Mouse (Mus musculus) forebrain, postnatal 0 days (tissue): ENCODE data around the gene Ablim2. TPM values are rescaled to one million over a fixed set of nuclear protein-coding genes. Genes with fewer than 3 reads are reported as not detected.

Experiments
- ATAC-seq: fragments of 200-750 bp; cut with Nextera tagmentation; 2 replicates; pipeline ENCODE4 v1.8.0; 2017; ENCODE audit warnings: mild to moderate bottlenecking, moderate library complexity
- DNase-seq: peaks from one replicate; pipeline ENCODE4 v3.0.0-alpha.2; 2015
- H3K27ac ChIP-seq: fragments of 300-500 bp; sonication (generic); 2 replicates; pipeline ENCODE4 v1.5.1; 2014; ENCODE audit warnings: low read depth, mild to moderate bottlenecking, antibody characterized with exemption, low read length, moderate library complexity, mixed read lengths
- H3K27me3 ChIP-seq: fragments of 300-500 bp; sonication (generic); 2 replicates; pipeline ENCODE4 v1.6.1; 2014; ENCODE audit warnings: mild to moderate bottlenecking, low read length, mixed read lengths; ENCODE audit not compliant: insufficient read depth
- H3K36me3 ChIP-seq: fragments of 300-500 bp; sonication (generic); 2 replicates; pipeline ENCODE4 v1.6.1; 2014; ENCODE audit warnings: mild to moderate bottlenecking, moderate library complexity; ENCODE audit not compliant: insufficient read depth
- H3K4me1 ChIP-seq: fragments of 300-500 bp; sonication (generic); 2 replicates; pipeline ENCODE4 v1.6.1; 2014; ENCODE audit warnings: antibody characterized with exemption; ENCODE audit not compliant: insufficient read depth
- H3K4me2 ChIP-seq: fragments of 300-500 bp; sonication (generic); 2 replicates; pipeline ENCODE4 v1.6.1; 2014; ENCODE audit warnings: low read depth, mild to moderate bottlenecking, moderate library complexity
- H3K4me3 ChIP-seq: fragments of 300-500 bp; sonication (generic); 2 replicates; pipeline ENCODE4 v1.5.1; 2014; ENCODE audit warnings: low read depth, low read length, mixed read lengths
- H3K9ac ChIP-seq: fragments of 300-500 bp; sonication (generic); 2 replicates; pipeline ENCODE4 v1.6.1; 2014; ENCODE audit warnings: mild to moderate bottlenecking
- H3K9me3 ChIP-seq: fragments of 300-500 bp; sonication (generic); 2 replicates; pipeline ENCODE4 v1.6.1; 2016; ENCODE audit warnings: low read length
- CTCF ChIP-seq: sonication (generic); IDR thresholded peaks from 2 replicates; pipeline ENCODE4 v1.5.1; 2016; ENCODE audit warnings: antibody characterized with exemption, control low read depth, low read depth
- WGBS: fragments of 180-500 bp; shearing (Covaris S2); extraction: QIAGEN DNeasy Blood & Tissue Kit; methylation state at CpG from one replicate; pipeline ENCODE4 v1.1.7; 2014; 5-methylcytosine and 5-hydroxymethylcytosine counted together
- polyA plus RNA-seq: library from polyadenylated mRNA; unstranded; fragments of >200 nt; fragmentation: Nextera tagmentation; extraction: Ambion mirVana; gene quantifications from 2 replicates; pipeline ENCODE4 v1.2.1, GENCODE M21; 2015
- total RNA-seq: library from RNA; depleted of rRNA; stranded (reverse); fragments of >200 nt; gene quantifications from 2 replicates; pipeline ENCODE4 v1.2.3, GENCODE M21; 2014

The Ablim2 gene
- total and polyA plus RNA-seq, 2 experiments from 2014 or later: 18.2 to 20.6 TPM

- 73% methylated on average over 7 of the region's 7 CpGs for WGBS
- Histone ChIP-seq H3K27ac (no peak overlapping the region), H3K4me3 (no peak overlapping the region), H3K4me1 (no peaks in the 10 kb centered on the region), H3K36me3 (no peaks in the 10 kb centered on the region), H3K27me3 (no peaks in the 10 kb centered on the region), H3K9me3 (no peaks in the 10 kb centered on the region), H3K4me2 (no peak overlapping the region), H3K9ac (no peak overlapping the region)
- DNase-seq (no peak), ATAC-seq (no peak)
- no peak for TF ChIP-seq CTCF
Observed at GRCm38 (mm10) chr5:35785853-35786252, 28.2 kb downstream of the Ablim2 start.

GRCm38 (mm10) chr5:35787847-35788246 is 30.2 kb downstream of the Ablim2 start:
- Histone ChIP-seq H3K4me2 (no peak overlapping the region), H3K9me3 (no peaks in the 10 kb centered on the region), H3K9ac (no peak overlapping the region), H3K27me3 (no peaks in the 10 kb centered on the region), H3K4me3 (no peak overlapping the region), H3K27ac (no peak overlapping the region), H3K4me1 (no peaks in the 10 kb centered on the region), H3K36me3 (no peaks in the 10 kb centered on the region)
- 82% methylated on average over 12 of the region's 12 CpGs for WGBS
- DNase-seq (peak; percentile 16), ATAC-seq (peak; percentile 63)
- no peak for TF ChIP-seq CTCF

GRCm38 (mm10) chr5:35788719-35789118 is 31.0 kb downstream of the Ablim2 start:
- H3K27ac ChIP-seq: no peak overlapping the region
- H3K4me3 ChIP-seq: no peak overlapping the region
- 82% methylated on average over 6 of the region's 6 CpGs for WGBS
- no peak overlapping the region for H3K4me2 ChIP-seq
- DNase-seq: no peak
- H3K9me3 ChIP-seq: no peaks in the 10 kb centered on the region
- TF ChIP-seq CTCF: no peak
- H3K27me3 ChIP-seq: no peaks in the 10 kb centered on the region
- H3K4me1 ChIP-seq: no peaks in the 10 kb centered on the region
- no peaks in the 10 kb centered on the region for H3K36me3 ChIP-seq
- ATAC-seq: no peak
- no peak overlapping the region for H3K9ac ChIP-seq

DNA sequence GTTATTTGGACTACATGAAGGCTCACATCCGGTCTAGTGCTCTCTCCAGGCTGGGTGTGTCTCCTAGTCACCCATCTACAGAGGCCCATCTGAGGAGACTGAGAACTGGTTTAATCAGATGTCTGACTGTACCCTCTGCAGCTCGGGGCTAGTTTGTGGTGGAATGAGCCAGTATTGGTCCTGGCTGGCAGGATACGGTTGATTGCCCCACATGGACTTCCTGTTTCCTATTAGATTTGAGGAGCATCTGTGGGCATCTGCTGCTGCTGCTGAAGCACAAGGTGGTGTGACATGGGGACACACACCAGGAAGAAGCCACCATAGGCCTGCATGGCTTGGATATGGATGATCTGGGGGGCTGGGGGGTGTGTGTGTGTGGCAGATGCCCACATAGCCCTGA is 32.0 kb downstream of the Ablim2 start:
- Histone ChIP-seq H3K36me3 (no peaks in the 10 kb centered on the region), H3K27ac (no peak overlapping the region), H3K27me3 (no peaks in the 10 kb centered on the region), H3K4me2 (no peak overlapping the region), H3K9me3 (no peaks in the 10 kb centered on the region), H3K9ac (no peak overlapping the region), H3K4me3 (no peak overlapping the region), H3K4me1 (no peaks in the 10 kb centered on the region)
- WGBS: 84% methylated on average over 3 of the region's 3 CpGs
- no peak for TF ChIP-seq CTCF
- ATAC-seq: no peak
- no peak for DNase-seq

DNA sequence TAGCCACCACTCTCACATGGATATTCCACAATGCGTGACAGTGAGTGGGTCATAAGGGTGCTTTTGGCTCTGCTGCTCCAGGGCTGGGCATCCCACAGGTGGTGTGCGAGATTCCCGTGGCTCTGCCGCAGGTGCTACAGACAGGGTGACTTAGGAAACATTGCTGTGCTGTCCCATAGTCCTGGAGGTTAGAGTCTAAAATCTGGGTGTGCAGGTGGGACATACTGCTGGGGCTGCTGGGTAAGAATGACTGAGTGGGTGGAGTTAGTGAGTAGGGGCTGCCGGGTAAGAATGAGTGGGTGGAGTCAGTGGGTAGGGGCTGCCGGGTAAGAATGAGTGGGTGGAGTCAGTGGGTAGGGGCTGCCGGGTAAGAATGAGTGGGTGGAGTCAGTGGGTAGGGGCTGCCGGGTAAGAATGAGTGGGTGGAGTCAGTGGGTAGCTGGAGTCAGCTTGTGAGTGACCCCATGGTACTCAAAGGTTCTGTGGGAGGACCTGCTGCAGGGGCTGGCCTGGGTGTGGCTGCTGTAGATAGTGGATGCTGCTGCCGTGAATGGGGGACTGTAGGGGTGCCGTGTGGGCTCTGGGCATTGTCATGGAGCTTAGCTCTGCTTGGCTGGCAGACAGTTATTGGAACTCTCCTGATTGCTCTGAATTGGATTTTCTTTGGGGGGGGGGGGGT is 32.8 kb downstream of the Ablim2 start:
- H3K9me3 ChIP-seq: no peaks in the 10 kb centered on the region
- H3K27me3 ChIP-seq: no peaks in the 10 kb centered on the region
- H3K4me2 ChIP-seq: no peak overlapping the region
- H3K27ac ChIP-seq: no peak overlapping the region
- no peaks in the 10 kb centered on the region for H3K36me3 ChIP-seq
- no peaks in the 10 kb centered on the region for H3K4me1 ChIP-seq
- H3K4me3 ChIP-seq: no peak overlapping the region
- DNase-seq: no peak
- ATAC-seq: no peak
- no peak overlapping the region for H3K9ac ChIP-seq
- WGBS: 52% methylated on average over 10 of the region's 10 CpGs
- no peak for TF ChIP-seq CTCF

- H3K36me3 ChIP-seq: no peaks in the 10 kb centered on the region
- H3K4me1 ChIP-seq: no peaks in the 10 kb centered on the region
- ATAC-seq (no peak), DNase-seq (no peak)
- H3K27ac ChIP-seq: no peak overlapping the region
- H3K9me3 ChIP-seq: no peaks in the 10 kb centered on the region
- H3K27me3 ChIP-seq: no peaks in the 10 kb centered on the region
- H3K4me3 ChIP-seq: no peak overlapping the region
- no peak overlapping the region for H3K9ac ChIP-seq
- no peak for TF ChIP-seq CTCF
- H3K4me2 ChIP-seq: no peak overlapping the region
- WGBS: 78% methylated on average over 4 of the region's 4 CpGs
Observed at GRCm38 (mm10) chr5:35793971-35794370, 36.3 kb downstream of the Ablim2 start.

GRCm38 (mm10) chr5:35794942-35795341 is 37.3 kb downstream of the Ablim2 start:
- Histone ChIP-seq H3K9ac (no peak overlapping the region), H3K4me3 (no peak overlapping the region), H3K4me1 (no peaks in the 10 kb centered on the region), H3K9me3 (no peaks in the 10 kb centered on the region), H3K36me3 (no peaks in the 10 kb centered on the region), H3K27ac (no peak overlapping the region), H3K27me3 (no peaks in the 10 kb centered on the region), H3K4me2 (no peak overlapping the region)
- 66% methylated on average over 4 of the region's 4 CpGs for WGBS
- DNase-seq (no peak), ATAC-seq (no peak)
- TF ChIP-seq CTCF: no peak
